Mouse (Mus musculus) heart, postnatal 25 days (tissue): ENCODE results near the gene Sac3d1. TPM values are rescaled to one million over a fixed set of nuclear protein-coding genes. Genes with fewer than 3 reads are reported as not detected.
"Not testable (repeated sequence)": the region's sequence is repeated elsewhere in the genome, so short reads cannot be mapped to it uniquely, and the experiment has no call there.

ENCODE experiments used
- DNase-seq: peaks from one replicate; pipeline ENCODE4 v3.0.0; 2022; ENCODE audit warnings: low spot score
- intact Hi-C: fragments of 180-260 bp; cut with DNase I; formaldehyde crosslinking; loops from one replicate; pipeline ENCODE4 v1.15.1; 2025
- total RNA-seq, 2 experiments: library from RNA; stranded (reverse); gene quantifications; 2 replicates each; pipeline ENCODE4 v1.2.3; 2021

Sac3d1 gene
- 1 to 10 TPM; 7.9 to 8.5 TPM for total RNA-seq

DNA sequence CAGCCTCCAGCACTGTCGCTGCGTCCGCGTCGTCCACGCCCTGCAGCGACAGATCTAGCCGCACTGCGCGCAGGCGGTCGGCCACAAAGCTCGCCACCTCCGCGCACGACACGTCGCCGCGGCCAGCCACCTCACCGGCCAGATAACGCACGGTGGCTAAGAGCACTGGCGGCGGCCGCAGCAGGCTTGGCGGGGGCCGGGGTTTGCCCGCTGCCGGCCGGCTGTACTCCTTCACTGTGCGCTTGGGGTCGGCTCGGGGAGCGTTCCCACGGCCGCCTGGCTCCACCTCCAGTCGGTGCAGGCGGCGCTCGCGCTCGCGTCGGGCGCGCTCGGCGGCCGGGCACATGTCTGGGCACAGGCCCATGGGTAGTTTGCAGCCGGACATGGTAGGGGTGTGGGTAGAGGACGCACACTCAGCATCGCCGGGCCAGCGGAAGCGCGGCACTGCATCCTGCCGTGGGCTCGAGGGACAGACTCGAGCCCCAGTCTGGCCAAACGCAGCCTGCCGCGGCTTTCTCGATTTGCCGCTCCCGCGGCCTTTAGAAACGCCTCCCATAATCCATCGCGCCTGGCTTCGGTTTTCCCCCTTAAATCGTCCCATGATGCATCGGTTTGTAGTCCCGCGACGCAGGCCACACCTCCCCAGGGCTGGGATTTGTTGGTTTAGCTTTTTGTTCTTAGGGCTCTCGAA, at the start of gene Sac3d1:
TSS of gene Sac3d1 (minus strand) at position 665 of the 691 bp plus-strand sequence.
- intact Hi-C loops, result loop anchor here (2.0 to 5.0 kb wide), 2 partner anchors 31 to 71 kb away; partner anchors contain the start of gene Syvn1
- DNase-seq, result peak; percentile 77

GRCm38 (mm10) chr19:6166750-6167149, 48.3 kb upstream of the Sac3d1 start:
- intact Hi-C loops, result no loop called here
- DNase-seq, result no peak

DNA sequence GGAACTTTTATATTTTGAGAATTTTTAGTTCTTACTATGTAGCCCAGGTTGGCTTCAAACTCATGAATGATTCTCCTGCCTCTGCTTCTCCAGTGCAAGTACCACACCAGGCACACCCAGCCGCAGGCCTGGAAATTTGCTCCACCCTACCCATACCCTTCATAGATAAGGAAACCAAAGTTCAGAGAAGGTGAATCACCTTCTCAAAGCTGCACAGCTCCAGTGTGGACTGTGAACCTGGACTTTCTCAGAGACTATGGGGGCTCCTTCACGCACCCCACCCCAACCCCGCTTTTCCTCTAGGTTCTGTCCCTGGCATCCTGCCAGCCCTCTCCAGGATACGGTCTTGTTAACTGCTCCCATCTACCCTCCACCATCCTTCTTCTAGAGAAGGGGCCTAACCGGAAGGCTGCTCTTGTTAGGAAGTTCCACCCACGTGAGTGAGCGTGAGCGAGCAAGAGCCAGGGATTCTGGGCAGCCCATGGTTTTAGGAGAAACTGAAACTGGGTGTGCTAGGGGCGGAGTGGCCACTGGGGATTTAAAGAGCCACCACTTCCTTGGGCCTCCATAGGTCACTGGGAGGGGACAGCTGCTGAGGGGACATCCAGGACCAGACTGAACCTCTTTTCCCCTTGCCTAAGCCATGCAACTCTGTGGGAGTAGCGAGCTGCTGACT, 45.6 kb upstream of the Sac3d1 start:
- intact Hi-C loops, result no loop called here
- peak; percentile 14 for DNase-seq

GRCm38 (mm10) chr19:6157220-6157619, 38.8 kb upstream of the Sac3d1 start:
- intact Hi-C loops, result no loop called here
- no peak for DNase-seq

GRCm38 (mm10) chr19:6156372-6156771, 37.9 kb upstream of the Sac3d1 start:
- intact Hi-C loops, result no loop called here

DNA sequence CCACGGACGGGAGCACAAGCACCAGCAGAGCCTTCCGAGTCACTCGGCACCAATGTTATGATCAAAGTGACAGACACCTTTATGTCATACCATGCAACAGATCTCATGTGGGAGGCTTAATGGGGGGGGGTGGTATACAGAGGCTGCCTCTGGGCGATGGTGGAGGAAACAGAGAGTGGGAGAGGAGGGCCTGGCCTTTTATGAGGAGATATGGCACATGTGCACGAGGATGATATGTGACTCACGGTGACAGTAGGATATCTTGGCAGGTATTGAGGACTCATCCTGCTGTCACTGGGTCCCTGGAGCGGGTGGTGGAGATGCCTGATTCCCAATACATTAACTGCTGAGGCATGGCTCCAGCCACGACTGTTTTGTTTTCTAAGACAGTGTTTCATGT, 36.7 kb upstream of the Sac3d1 start:
- intact Hi-C loops, result no loop called here
- no peak for DNase-seq

More at GRCm38 (mm10) chr19:6156372-6156771, 37.9 kb upstream of the Sac3d1 start:
- no peak for DNase-seq

GRCm38 (mm10) chr19:6144842-6145241, 26.4 kb upstream of the Sac3d1 start:
- intact Hi-C loops, result loop anchor here (5.0 kb wide), 1 partner anchor 92 kb away; the partner anchor contains the start of gene Ppp2r5b

DNA sequence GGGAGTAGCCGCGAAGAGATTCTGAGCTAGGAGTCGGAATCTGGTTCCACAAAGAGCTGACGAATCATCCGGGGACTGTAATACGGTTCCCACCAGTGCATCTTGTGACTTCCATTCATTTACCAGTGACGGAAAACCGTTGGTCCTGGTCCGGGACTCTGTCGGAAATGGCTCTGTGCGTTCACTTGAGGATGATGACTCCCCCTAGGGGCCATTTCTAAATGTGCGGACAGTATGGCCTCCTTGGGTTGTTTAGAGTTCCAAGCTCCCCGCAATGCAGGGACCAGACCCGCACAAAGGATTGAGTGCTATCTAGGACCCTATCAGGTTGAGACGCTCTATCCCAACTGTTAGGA, 22.9 kb upstream of the Sac3d1 start, which contains the start of gene Arl2:
TSS of gene Arl2 (minus strand) at position 155 of the 356 bp plus-strand sequence.
- intact Hi-C loops, result loop anchor here (5.0 kb wide), 1 partner anchor 96 kb away; the partner anchor contains the start of gene Ppp2r5b
- DNase-seq, result peak; percentile 26

More at GRCm38 (mm10) chr19:6144842-6145241, 26.4 kb upstream of the Sac3d1 start:
- no peak for DNase-seq

DNA sequence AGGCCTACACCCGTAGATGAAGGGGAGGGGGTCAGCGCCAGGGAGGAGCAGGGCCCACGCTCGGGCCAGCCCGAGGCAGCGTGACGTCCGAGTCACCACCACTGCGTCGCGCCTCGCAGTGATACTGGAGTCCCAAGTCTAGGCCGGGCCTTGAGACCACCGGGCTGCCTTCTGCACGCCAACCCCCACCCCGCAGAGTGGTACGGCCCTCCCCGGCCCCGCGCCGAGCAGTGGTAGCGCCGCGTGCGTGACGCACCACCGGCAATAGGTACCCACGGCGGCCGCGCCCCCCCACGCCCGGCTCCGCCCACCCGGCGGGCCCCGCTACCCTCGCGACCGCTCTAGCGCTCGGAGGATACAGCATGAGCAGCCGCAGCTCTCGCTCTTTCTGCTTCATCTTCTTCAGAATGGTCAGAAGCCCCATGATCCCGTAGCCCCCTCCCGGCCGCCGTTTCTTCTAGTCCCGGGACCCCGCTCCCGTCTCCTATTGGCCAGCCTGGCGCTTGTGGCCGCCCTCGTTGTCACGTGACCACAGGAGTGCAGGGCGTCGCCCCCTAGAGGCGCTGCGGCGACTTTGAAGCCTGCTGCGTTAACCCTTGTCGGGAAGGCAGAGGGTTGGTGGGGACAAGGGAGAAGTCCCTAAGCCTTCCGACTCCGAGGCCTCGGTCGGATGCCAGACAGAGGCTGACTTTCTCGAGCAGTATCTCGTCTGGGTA, 22.4 kb upstream of the Sac3d1 start, which contains the start of gene Batf2:
TSS of gene Batf2 (plus strand) at position 306 of the 716 bp plus-strand sequence.
- DNase-seq, result peak; percentile 83
- intact Hi-C loops, result loop anchor here (5.0 kb wide), 1 partner anchor 96 kb away; the partner anchor contains the start of gene Ppp2r5b

- intact Hi-C loops, result loop anchor here (5.0 kb wide), 1 partner anchor 97 kb away; the partner anchor contains the start of gene Ppp2r5b
- DNase-seq, result no peak
These were observed 21.9 kb upstream of the Sac3d1 start for GRCm38 (mm10) chr19:6140374-6140677.

GRCm38 (mm10) chr19:6139701-6140100, 21.3 kb upstream of the Sac3d1 start:
- intact Hi-C loops, result loop anchor here (5.0 kb wide), 1 partner anchor 98 kb away; the partner anchor contains the start of gene Ppp2r5b
- no peak for DNase-seq

GRCm38 (mm10) chr19:6136397-6136796, 17.9 kb upstream of the Sac3d1 start:
- DNase-seq, result no peak

DNA sequence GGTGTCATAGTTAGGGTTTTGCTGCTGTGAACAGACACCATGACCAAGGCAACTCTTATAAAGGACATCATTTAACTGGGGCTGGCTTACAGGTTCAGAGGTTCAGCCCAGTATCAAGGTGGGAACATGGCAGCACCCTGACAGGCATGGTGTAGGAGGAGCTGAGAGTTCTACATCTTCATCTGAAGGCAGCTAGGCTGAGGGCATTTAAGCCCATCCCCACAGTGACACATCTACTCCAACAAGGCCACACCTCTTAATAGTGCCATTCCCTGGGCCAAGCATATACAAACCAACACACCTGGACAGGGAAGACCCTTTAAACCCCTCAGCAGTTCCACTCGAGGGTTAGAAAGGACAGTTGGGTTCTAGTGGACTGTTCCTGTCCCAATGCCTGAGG, 14.7 kb upstream of the Sac3d1 start:
- intact Hi-C loops, DNase-seq: not testable (repeated sequence)

More at GRCm38 (mm10) chr19:6136397-6136796, 17.9 kb upstream of the Sac3d1 start:
- intact Hi-C loops, result no loop called here

- intact Hi-C loops, result no loop called here
These were observed 13.8 kb upstream of the Sac3d1 start for GRCm38 (mm10) chr19:6132171-6132827.

DNA sequence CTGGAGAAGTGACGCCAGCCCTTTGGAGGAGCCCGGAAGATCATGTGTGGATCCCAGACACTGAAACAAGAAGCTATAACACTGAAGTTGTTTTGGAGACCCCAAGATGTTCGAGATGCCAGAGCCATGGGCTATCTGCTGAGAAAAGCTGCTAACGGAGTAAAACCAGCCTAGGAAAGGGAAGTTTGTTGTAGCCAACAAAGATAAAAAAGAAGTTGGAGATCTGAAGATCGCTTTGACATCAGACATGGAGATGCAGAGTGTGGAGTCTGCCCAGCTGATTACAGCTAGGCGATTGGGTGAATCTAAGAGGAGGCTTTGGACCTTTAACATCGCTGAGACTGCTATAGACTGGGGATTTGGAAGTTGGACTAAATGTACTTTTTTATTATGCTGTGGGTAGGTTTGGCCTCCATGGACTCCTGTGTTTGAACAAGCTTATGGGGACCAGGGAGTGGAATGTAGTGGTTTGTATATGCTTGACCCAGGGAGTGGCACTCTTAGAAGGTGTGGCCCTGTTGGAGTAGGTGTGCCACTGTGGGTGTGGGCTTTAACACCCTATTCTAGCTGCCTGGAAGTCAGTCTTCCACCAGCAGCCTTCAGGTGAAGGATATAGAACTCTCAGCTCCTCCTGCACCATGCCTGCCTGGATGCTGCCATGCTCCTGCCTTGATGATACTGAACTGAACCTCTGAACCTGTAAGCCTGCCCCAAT, 12.1 kb upstream of the Sac3d1 start:
- DNase-seq, intact Hi-C loops: not testable (repeated sequence)

More at GRCm38 (mm10) chr19:6132171-6132827, 13.8 kb upstream of the Sac3d1 start:
- no peak for DNase-seq

DNA sequence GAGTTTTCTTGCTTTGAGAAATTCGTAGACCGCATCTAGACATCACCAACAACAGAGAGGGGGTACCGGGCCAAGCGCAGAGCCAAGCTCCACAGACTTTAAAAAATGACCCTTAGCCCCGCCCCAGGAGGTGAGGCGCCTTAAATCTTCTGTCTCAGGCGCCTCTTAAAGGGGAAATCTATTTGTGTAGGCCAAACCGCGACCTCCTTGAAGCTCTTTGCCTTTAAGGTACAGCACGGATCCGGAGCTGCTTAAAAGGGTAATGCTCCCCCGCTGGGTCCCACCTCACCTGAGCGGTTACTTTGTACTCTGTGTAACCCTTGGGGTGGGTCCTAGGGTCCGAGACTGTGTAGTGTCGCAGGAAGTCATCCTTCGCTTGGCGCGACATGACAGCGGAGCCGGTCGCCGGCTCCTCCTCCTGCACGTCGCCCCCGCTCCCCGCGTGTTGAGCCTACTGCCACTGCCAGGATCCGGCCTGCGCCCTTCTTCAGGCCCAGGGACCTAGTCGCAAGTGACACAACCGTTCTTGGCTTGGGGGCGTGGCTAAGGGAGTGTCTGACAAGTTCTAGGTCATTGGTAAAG, 9.4 kb upstream of the Sac3d1 start, which contains the start of gene Snx15:
TSS of gene Snx15 (minus strand) at position 545 of the 582 bp plus-strand sequence.
- intact Hi-C loops, result loop anchor here (10.0 kb wide), 1 partner anchor 207 kb away; the partner anchor contains the start of gene Men1
- DNase-seq, result peak; percentile 92

DNA sequence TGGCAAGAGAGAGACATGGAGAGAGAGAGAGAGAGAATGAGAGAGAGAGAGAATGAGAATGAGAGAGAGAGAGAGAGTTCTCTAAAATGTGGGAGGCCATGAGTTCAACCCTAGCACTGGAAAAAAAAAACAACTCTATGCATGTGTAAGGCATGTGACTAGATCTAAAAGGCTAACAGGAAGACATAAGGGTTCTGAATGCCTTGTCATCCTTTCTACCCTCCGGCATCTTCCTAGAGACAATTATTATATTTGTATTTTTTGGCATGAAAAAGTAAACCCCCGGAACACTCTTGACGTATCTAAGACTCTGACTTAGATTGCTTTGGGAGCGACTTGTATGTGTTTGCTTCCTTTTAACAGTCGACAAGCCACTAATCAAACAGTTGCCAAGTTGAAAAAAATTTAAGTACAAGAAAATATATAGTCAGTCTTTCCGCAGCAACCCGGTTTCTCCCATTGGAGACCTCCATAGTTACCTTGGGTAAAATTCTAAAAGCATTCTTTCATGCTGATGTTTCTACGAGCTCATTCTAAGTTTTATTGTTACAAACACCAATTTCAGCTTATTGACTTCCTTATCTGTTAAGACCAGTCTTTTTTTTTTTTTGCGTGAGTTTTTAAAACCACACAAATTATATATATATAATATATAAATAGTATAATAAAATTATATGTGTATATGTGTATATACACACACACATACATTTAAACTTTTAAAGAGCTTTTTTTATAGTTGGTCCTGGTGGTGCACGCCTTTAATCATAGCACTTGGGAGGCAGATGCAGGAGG, 8.5 kb upstream of the Sac3d1 start:
- intact Hi-C loops, result loop anchor here (1.0 to 10.0 kb wide), 2 partner anchors 160 to 208 kb away; partner anchors contain the start of gene Men1
- no peak for DNase-seq
